8 mouse cellular contexts compared by ENCODE assay signal in genomic region chr15:59954345-59954744, GRCm38 (mm10).
DNase-seq lines count a peak whose midpoint lies in the region; ATAC-seq lines count a peak whose summit lies in the region.

No protein-coding gene starts in this region.

- peak; percentile 68; the same call in 1 of the 2 replicates for ATAC-seq in forebrain, embryonic 13.5 days
- ATAC-seq in forebrain, embryonic 12.5 days (ENCODE audit: low FRiP score): no peak
- ATAC-seq in monocyte, adult 5-6 weeks (replicated peaks; ENCODE audit: insufficient number of reproducible peaks, low FRiP score, low TSS enrichment, poor library complexity, severe bottlenecking): 0 out of 2 replicates have a peak, but pooled peaks have one; percentile 13

- H3K9ac ChIP-seq in forebrain, embryonic 13.5 days: no peak overlapping the region
- H3K9ac ChIP-seq in forebrain, embryonic 12.5 days: no peak overlapping the region

- H3K27me3 ChIP-seq in forebrain, embryonic 13.5 days: no peaks in the 10 kb centered on the region
- no peaks in the 10 kb centered on the region for H3K27me3 ChIP-seq in forebrain, embryonic 12.5 days

- DNase-seq in NIH3T3 (ENCODE audit: low read depth): peak; percentile 35
- peak; percentile 10 to 25 for DNase-seq in frontal cortex, postnatal 25 days (ENCODE audit: low spot score in 2 of 2)
- DNase-seq in layer of hippocampus, adult 8-10 months (ENCODE audit: low spot score in 2 of 2): peak; percentile 85
- DNase-seq in adrenal gland, adult 2 months: no peak
- no peak for DNase-seq in adrenal gland, postnatal 10 days

- no peak overlapping the region for H3K4me2 ChIP-seq in forebrain, embryonic 13.5 days
- no peak overlapping the region for H3K4me2 ChIP-seq in forebrain, embryonic 12.5 days

- H3K27ac ChIP-seq in forebrain, embryonic 13.5 days: no peak overlapping the region
- no peak overlapping the region for H3K27ac ChIP-seq in forebrain, embryonic 12.5 days

- WGBS in forebrain, embryonic 13.5 days: 75% methylated on average over 3 of the region's 3 CpGs
- 86% methylated on average over 3 of the region's 3 CpGs for WGBS in forebrain, embryonic 12.5 days

- no peak overlapping the region for H3K4me3 ChIP-seq in forebrain, embryonic 13.5 days
- H3K4me3 ChIP-seq in forebrain, embryonic 12.5 days (replicated peaks): no peak overlapping the region

- H3K9me3 ChIP-seq in forebrain, embryonic 13.5 days (replicated peaks): no peaks in the 10 kb centered on the region
- H3K9me3 ChIP-seq in forebrain, embryonic 12.5 days: no peaks in the 10 kb centered on the region

- H3K36me3 ChIP-seq in forebrain, embryonic 13.5 days (ENCODE audit: poor library complexity, severe bottlenecking): no peaks in the 10 kb centered on the region
- H3K36me3 ChIP-seq in forebrain, embryonic 12.5 days (replicated peaks): no peaks in the 10 kb centered on the region

- no peaks in the 10 kb centered on the region for H3K4me1 ChIP-seq in forebrain, embryonic 13.5 days
- no peaks in the 10 kb centered on the region for H3K4me1 ChIP-seq in forebrain, embryonic 12.5 days

Comparison
In these comparisons a context has a peak if more than half of its experiments do, and no peak if none do; other contexts are left out.
1. DNase-seq: peak in NIH3T3 (single experiment), frontal cortex, postnatal 25 days (2 of 2) and layer of hippocampus, adult 8-10 months (2 of 2); none in adrenal gland, adult 2 months (single experiment) and adrenal gland, postnatal 10 days (single experiment).